Mouse (Mus musculus): ENCODE measurements around the gene Tor1b.

DNA sequence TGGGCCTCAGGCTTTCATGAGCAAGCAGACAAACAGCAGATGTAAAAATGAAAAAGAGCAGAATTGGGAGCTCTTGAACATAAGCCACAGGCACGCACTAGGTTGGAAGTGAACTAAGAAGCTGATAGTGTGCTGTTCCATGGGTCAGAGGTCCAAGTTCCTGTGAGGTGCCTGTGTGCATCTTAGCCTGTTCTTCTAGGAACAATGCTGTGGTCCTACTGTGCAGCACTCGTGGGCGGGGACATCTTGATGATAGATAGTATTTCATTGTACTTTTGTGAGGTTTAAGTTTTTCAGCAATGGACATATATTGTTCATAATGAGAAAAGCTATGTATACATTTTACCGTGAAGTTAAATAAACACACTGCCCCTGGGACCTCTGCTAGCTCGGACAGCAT is 54.4 kb downstream of the Tor1b start:
- TF ChIP-seq CTCF (IDR thresholded peaks at IDR 0.05) (no peak), POLR2A (IDR thresholded peaks at IDR 0.05; ENCODE audit: insufficient read depth, low read depth, low read length) (no peak)

Measured in heart, adult 2 months (tissue).